48 mouse cellular contexts compared by ENCODE assay signal in the genomic region with DNA sequence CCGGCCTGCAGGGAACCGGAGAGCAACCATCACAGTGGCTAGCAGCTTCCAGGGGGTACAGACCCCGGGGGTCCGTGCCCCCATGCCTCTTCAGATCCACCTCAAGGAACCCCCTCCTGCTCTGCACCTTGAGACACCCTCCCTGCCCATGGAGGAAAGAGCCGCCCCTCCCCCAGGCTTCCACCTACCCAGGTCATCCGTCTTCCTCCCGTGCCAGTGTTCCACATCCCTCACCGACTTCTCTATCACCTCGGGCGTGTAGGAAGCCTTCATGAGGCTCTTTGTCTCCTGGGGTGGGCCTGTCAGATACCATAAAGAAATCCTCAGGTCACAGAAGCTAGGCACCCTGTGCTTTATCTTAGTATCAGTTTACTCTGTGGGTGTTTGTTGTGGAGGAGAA. TPM values are rescaled to one million over a fixed set of nuclear protein-coding genes. Genes with fewer than 3 reads are reported as not detected.
"Had no signal": no experiment of that assay in that cellular context is flagged by ENCODE, and none has a peak within 500 bp of the region (broad histone marks: within the 10 kb centered on the region; RNA-seq: fewer than 3 reads in every experiment).

No protein-coding gene starts in this region.

- H3K27me3 ChIP-seq: heart, embryonic 13.5 days; heart, embryonic 15.5 days; hindbrain, embryonic 12.5 days; hindbrain, embryonic 13.5 days; hindbrain, embryonic 15.5 days; kidney, embryonic 15.5 days had no signal

- H3K4me3 ChIP-seq: heart, embryonic 10.5 days; heart, embryonic 12.5 days; heart, embryonic 13.5 days; heart, embryonic 15.5 days; hindbrain, embryonic 10.5 days; hindbrain, embryonic 12.5 days; hindbrain, embryonic 13.5 days; hindbrain, embryonic 15.5 days; intestine, embryonic 15.5 days; kidney, embryonic 15.5 days; layer of hippocampus, adult 2 months had no signal

- H3K9me3 ChIP-seq: heart, embryonic 10.5 days; heart, embryonic 13.5 days; heart, embryonic 15.5 days; hindbrain, embryonic 12.5 days; hindbrain, embryonic 13.5 days; hindbrain, embryonic 15.5 days; intestine, embryonic 15.5 days; kidney, embryonic 15.5 days had no signal

- H3K27ac ChIP-seq: heart, embryonic 10.5 days; heart, embryonic 13.5 days; heart, embryonic 15.5 days; hindbrain, embryonic 10.5 days; hindbrain, embryonic 12.5 days; hindbrain, embryonic 13.5 days; hindbrain, embryonic 14.5 days; hindbrain, embryonic 15.5 days; hindbrain, postnatal 0 days; intestine, embryonic 15.5 days; kidney, embryonic 15.5 days; kidney, postnatal 0 days; layer of hippocampus, adult 2 months had no signal

- ATAC-seq: hindbrain, embryonic 16.5 days; hindbrain, postnatal 0 days; inflammation-experienced regulatory T-cells, adult 6 months; intestine, embryonic 15.5 days; intestine, embryonic 16.5 days; intestine, postnatal 0 days had no signal

- H3K4me1 ChIP-seq: heart, embryonic 10.5 days; heart, embryonic 12.5 days; hindbrain, embryonic 10.5 days; hindbrain, embryonic 12.5 days; hindbrain, embryonic 13.5 days; intestine, embryonic 15.5 days; kidney, embryonic 15.5 days had no signal

- H3K36me3 ChIP-seq: heart, embryonic 10.5 days; heart, embryonic 12.5 days; heart, embryonic 13.5 days; heart, embryonic 15.5 days; hindbrain, embryonic 10.5 days; hindbrain, embryonic 12.5 days; hindbrain, embryonic 13.5 days; hindbrain, embryonic 15.5 days; intestine, embryonic 15.5 days; kidney, embryonic 15.5 days had no signal

- DNase-seq: heart, postnatal 10 days; heart, postnatal 36 days; heart, postnatal 4 days; kidney, adult 11 months; kidney, adult 18-20 months; kidney, adult 2 months; kidney, adult 8-10 months; kidney, adult 9 months; kidney, postnatal 10 days; kidney, postnatal 14 days; kidney, postnatal 25 days; kidney, postnatal 36 days; kidney, postnatal 4 days; layer of hippocampus, adult 9-11 months; layer of hippocampus, postnatal 36 days had no signal

- H3K4me2 ChIP-seq: heart, embryonic 11.5 days; heart, embryonic 12.5 days; heart, embryonic 13.5 days; heart, embryonic 15.5 days; hindbrain, embryonic 12.5 days; hindbrain, embryonic 13.5 days; hindbrain, embryonic 14.5 days; hindbrain, embryonic 15.5 days; intestine, embryonic 15.5 days; kidney, embryonic 15.5 days had no signal

- H3K9ac ChIP-seq: heart, embryonic 12.5 days; heart, embryonic 13.5 days; heart, embryonic 15.5 days; hindbrain, embryonic 12.5 days; hindbrain, embryonic 13.5 days; hindbrain, embryonic 14.5 days; hindbrain, embryonic 15.5 days; intestine, embryonic 15.5 days; kidney, embryonic 15.5 days had no signal

RNA-seq across cellular contexts. Expression of a gene that starts 17.2 kb away (rescaled TPM):
- total RNA-seq: heart, postnatal 10 days; heart, postnatal 25 days; heart, postnatal 36 days; heart, postnatal 4 days; hematopoietic stem cell, adult 5-6 weeks; hindbrain, postnatal 0 days; layer of hippocampus, adult 18-20 months; layer of hippocampus, adult 2 months; layer of hippocampus, adult 8-10 months; layer of hippocampus, postnatal 25 days; layer of hippocampus, postnatal 36 days; left cerebral cortex, adult 18-20 months had no signal
- polyA plus RNA-seq: heart, embryonic 10.5 days; heart, embryonic 11.5 days; heart, embryonic 12.5 days; heart, embryonic 13.5 days; heart, embryonic 14.5 days; heart, embryonic 15.5 days; heart, embryonic 16.5 days; heart, postnatal 0 days; hindbrain, embryonic 10.5 days; hindbrain, embryonic 11.5 days; hindbrain, embryonic 12.5 days; hindbrain, embryonic 13.5 days; hindbrain, embryonic 14.5 days; hindbrain, embryonic 15.5 days; hindbrain, embryonic 16.5 days; hindbrain, postnatal 0 days; inflammation-experienced regulatory T-cells, adult 6 months; intestine, embryonic 14.5 days; intestine, embryonic 15.5 days; intestine, embryonic 16.5 days; intestine, postnatal 0 days; kidney, embryonic 14.5 days; kidney, embryonic 15.5 days; kidney, embryonic 16.5 days; kidney, postnatal 0 days; large intestine, adult 2 months had no signal
